8 mouse cellular contexts compared by ENCODE assay signal in the genomic region with DNA sequence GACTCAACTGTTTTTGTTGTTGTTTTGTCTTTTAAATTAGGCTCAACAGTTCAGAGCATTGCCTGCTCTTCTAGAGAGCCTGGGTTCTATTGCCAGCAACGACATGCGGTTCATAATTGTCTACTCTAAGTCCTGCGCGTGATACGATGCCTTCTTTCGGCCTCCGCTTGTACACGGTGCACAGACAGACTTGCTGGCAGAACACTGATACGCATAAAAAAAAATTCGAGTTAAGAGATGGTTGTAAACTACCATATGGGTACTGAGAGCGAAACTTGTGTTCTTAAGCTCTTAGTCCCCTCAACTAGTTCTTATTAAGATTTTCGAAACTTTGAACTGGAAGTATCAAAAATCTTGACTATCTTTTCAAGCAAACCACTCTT. TPM values are rescaled to one million over a fixed set of nuclear protein-coding genes. Genes with fewer than 3 reads are reported as not detected.
DNase-seq lines count a peak whose midpoint lies in the region; ATAC-seq and TF ChIP-seq lines count a peak whose summit lies in the region.

No protein-coding gene starts in this region.

- TF ChIP-seq EP300 in heart, postnatal 0 days (IDR thresholded peaks at IDR 0.05; ENCODE audit: low read depth), result no peak

- WGBS in lung, adult 2 months, result under 1% methylated on average over 12 of the region's 12 CpGs
- WGBS in heart, postnatal 0 days, result under 1% methylated on average over 12 of the region's 12 CpGs
- WGBS in liver, embryonic 15.5 days (ENCODE audit: insufficient replicate concordance), result 1% methylated on average over 12 of the region's 12 CpGs

- H3K36me3 ChIP-seq in heart, postnatal 0 days (replicated peaks; ENCODE audit: control insufficient read depth, insufficient read depth, low read length), result no peaks in the 10 kb centered on the region
- H3K36me3 ChIP-seq in liver, embryonic 15.5 days (replicated peaks), result peaks cover 17% of the 10 kb centered on the region

- no peak for TF ChIP-seq CTCF in lung, adult 2 months (IDR thresholded peaks at IDR 0.05; ENCODE audit: insufficient read depth, low read length)
- TF ChIP-seq CTCF in heart, postnatal 0 days (IDR thresholded peaks at IDR 0.05; ENCODE audit: low read depth), result no peak

- TF ChIP-seq POLR2A in lung, adult 2 months (IDR thresholded peaks at IDR 0.05; ENCODE audit: borderline replicate concordance, extremely low read depth, low read depth, low read length), result no peak

- DNase-seq in lung, adult 2 months, result no peak
- DNase-seq in lung, adult 18-20 months, result no peak
- peak; percentile 17 for DNase-seq in c-Kit-positive CD71-negative TER-119-negative erythroid progenitor cells, embryonic 14.5 days (ENCODE audit: low read depth)
- DNase-seq in heart, postnatal 0 days (ENCODE audit: low spot score), result no peak
- no peak for DNase-seq in spleen, postnatal 36 days (ENCODE audit: low spot score in 2 of 2)
- DNase-seq in frontal cortex, postnatal 36 days (ENCODE audit: low spot score in 2 of 2), result no peak
- no peak for DNase-seq in gastrocnemius, adult 18-20 months (ENCODE audit: low spot score)

- ATAC-seq in heart, postnatal 0 days (ENCODE audit: insufficient read depth, low read depth), result no peak
- ATAC-seq in liver, embryonic 15.5 days (ENCODE audit: insufficient read depth), result no peak

- H3K4me3 ChIP-seq in lung, adult 2 months (replicated peaks; ENCODE audit: extremely low read depth, low read depth, low read length), result peak overlapping the region; percentile 90
- H3K4me3 ChIP-seq in heart, postnatal 0 days (ENCODE audit: low read depth, low read length), result peak overlapping the region; percentile 80
- peak overlapping the region; percentile 98 for H3K4me3 ChIP-seq in liver, embryonic 15.5 days (replicated peaks)

- no peaks in the 10 kb centered on the region for H3K27me3 ChIP-seq in heart, postnatal 0 days (ENCODE audit: control insufficient read depth, insufficient read depth, low read length)
- H3K27me3 ChIP-seq in liver, embryonic 15.5 days, result no peaks in the 10 kb centered on the region

- H3K9ac ChIP-seq in heart, postnatal 0 days (replicated peaks; ENCODE audit: low read depth, low read length), result peak overlapping the region; percentile 82
- H3K9ac ChIP-seq in liver, embryonic 15.5 days, result peak overlapping the region; percentile 78

- H3K9me3 ChIP-seq in heart, postnatal 0 days (replicated peaks; ENCODE audit: control insufficient read depth, low read length), result no peaks in the 10 kb centered on the region
- no peaks in the 10 kb centered on the region for H3K9me3 ChIP-seq in liver, embryonic 15.5 days (replicated peaks)

- H3K4me2 ChIP-seq in heart, postnatal 0 days (ENCODE audit: low read depth, low read length), result peak overlapping the region; percentile 85
- peak overlapping the region; percentile 89 for H3K4me2 ChIP-seq in liver, embryonic 15.5 days

- peak overlapping the region; percentile 90 for H3K27ac ChIP-seq in heart, postnatal 0 days (ENCODE audit: low read depth)
- H3K27ac ChIP-seq in liver, embryonic 15.5 days (replicated peaks), result peak overlapping the region; percentile 89

- peaks cover 7% of the 10 kb centered on the region; the same call in 1 of the 2 replicates for H3K4me1 ChIP-seq in lung, adult 2 months (ENCODE audit: control insufficient read depth, insufficient read depth, low read length)
- H3K4me1 ChIP-seq in heart, postnatal 0 days (ENCODE audit: control insufficient read depth, insufficient read depth), result peaks cover 15% of the 10 kb centered on the region
- H3K4me1 ChIP-seq in liver, embryonic 15.5 days (replicated peaks), result peaks cover 46% of the 10 kb centered on the region

RNA-seq across cellular contexts. Expression of a gene that starts 1.0 kb away (rescaled TPM):
- 83.0 and 86.2 TPM in 2 replicates for polyA plus RNA-seq in lung, adult 2 months (2012; rRNA removed)
- 37.4 and 38.9 TPM in 2 replicates for total RNA-seq in heart, postnatal 0 days (2014; rRNA removed; ENCODE audit: low replicate concordance)
- 36.6 and 40.0 TPM in 2 replicates for polyA plus RNA-seq in heart, postnatal 0 days (2015; fragmentation: Nextera tagmentation; extraction: Ambion mirVana)
- 76.2 and 93.5 TPM in 2 replicates for polyA plus RNA-seq in liver, embryonic 15.5 days (2015; fragmentation: Nextera tagmentation; extraction: Ambion mirVana)
- 10 to 100 TPM; 78.9 to 84.5 TPM for total RNA-seq in gastrocnemius, adult 18-20 months (2021)

RNA-seq across cellular contexts. Expression of a gene that starts 27.3 kb away (rescaled TPM):
- polyA plus RNA-seq in lung, adult 2 months (2012; rRNA removed), result 0.05 TPM in 1 of 2 replicates, not detected in the other
- total RNA-seq in heart, postnatal 0 days (2014; rRNA removed; ENCODE audit: low replicate concordance), result not detected in 2 replicates
- polyA plus RNA-seq in heart, postnatal 0 days (2015; fragmentation: Nextera tagmentation; extraction: Ambion mirVana), result not detected in 2 replicates
- not detected in 2 replicates for polyA plus RNA-seq in liver, embryonic 15.5 days (2015; fragmentation: Nextera tagmentation; extraction: Ambion mirVana)
- not detected for total RNA-seq in gastrocnemius, adult 18-20 months (2021)

RNA-seq across cellular contexts. Expression of a gene that starts 29.0 kb away (rescaled TPM):
- polyA plus RNA-seq in lung, adult 2 months (2012; rRNA removed), result 18.7 and 20.0 TPM in 2 replicates
- total RNA-seq in heart, postnatal 0 days (2014; rRNA removed; ENCODE audit: low replicate concordance), result 24.8 and 30.8 TPM in 2 replicates
- 11.7 and 13.3 TPM in 2 replicates for polyA plus RNA-seq in heart, postnatal 0 days (2015; fragmentation: Nextera tagmentation; extraction: Ambion mirVana)
- polyA plus RNA-seq in liver, embryonic 15.5 days (2015; fragmentation: Nextera tagmentation; extraction: Ambion mirVana), result 9.8 and 12.5 TPM in 2 replicates
- total RNA-seq in gastrocnemius, adult 18-20 months (2021), result 10 to 100 TPM in 1 of 2 experiments, 1 to 10 TPM in 1; 8.0 to 10.7 TPM
